Mouse (Mus musculus) thymus, postnatal 10 days (tissue): Measurements from ENCODE around the gene Pbx2.
A peak's percentile ranks its signal among the peaks of the same experiment; 100 is the strongest.

Experiments
- DNase-seq, 2 experiments: peaks; one replicate each; pipeline ENCODE4 v3.0.0; 2021; ENCODE audit warnings: low spot score in 2 of 2

Pbx2 gene

GRCm38 (mm10) chr17:34603375-34604060 lies 12.5 kb downstream of the Pbx2 start, which contains the start of gene Rnf5:
Gene Rnf5, minus strand, starts transcription at chr17:34603690.
- DNase-seq = peak; percentile 98 to 99

GRCm38 (mm10) chr17:34604061-34604508 lies 13.0 kb downstream of the Pbx2 start, which contains the start of gene Agpat1:
Gene Agpat1, plus strand, starts transcription at chr17:34604262.
- peak; percentile 99 to 100 for DNase-seq

- DNase-seq = no peak
Observed at GRCm38 (mm10) chr17:34604511-34605237, 13.6 kb downstream of the Pbx2 start.

GRCm38 (mm10) chr17:34605609-34606008 lies 14.5 kb downstream of the Pbx2 start:
- peak; percentile 94 to 95 for DNase-seq

- no peak for DNase-seq
Observed at GRCm38 (mm10) chr17:34606186-34607039, 15.3 kb downstream of the Pbx2 start.

GRCm38 (mm10) chr17:34607997-34608396 lies 16.9 kb downstream of the Pbx2 start:
- no peak for DNase-seq

- DNase-seq = no peak
Observed at GRCm38 (mm10) chr17:34611050-34611449, 20.0 kb downstream of the Pbx2 start.

- DNase-seq = no peak
Observed at GRCm38 (mm10) chr17:34613054-34613645, 22.1 kb downstream of the Pbx2 start.

GRCm38 (mm10) chr17:34613830-34614229 lies 22.8 kb downstream of the Pbx2 start:
- DNase-seq = no peak

GRCm38 (mm10) chr17:34615871-34616270 lies 24.8 kb downstream of the Pbx2 start, which contains the start of gene Egfl8:
Gene Egfl8, minus strand, starts transcription at chr17:34615971.
- DNase-seq = no peak

- peak; percentile 66 to 86 for DNase-seq
Observed at GRCm38 (mm10) chr17:34618999-34619398, 27.9 kb downstream of the Pbx2 start.

GRCm38 (mm10) chr17:34621006-34621405 lies 29.9 kb downstream of the Pbx2 start:
- no peak for DNase-seq

- no peak for DNase-seq
Observed at GRCm38 (mm10) chr17:34623161-34623560, 32.1 kb downstream of the Pbx2 start.

- no peak for DNase-seq
Observed at GRCm38 (mm10) chr17:34624981-34625380, 33.9 kb downstream of the Pbx2 start.

- no peak for DNase-seq
Observed at GRCm38 (mm10) chr17:34626062-34626772, 35.2 kb downstream of the Pbx2 start.

GRCm38 (mm10) chr17:34626773-34627092 lies 35.7 kb downstream of the Pbx2 start:
- peak; percentile 44 to 54 for DNase-seq

- DNase-seq = peak; percentile 71 to 79
Observed at GRCm38 (mm10) chr17:34627093-34627942, 36.3 kb downstream of the Pbx2 start.

- peak; percentile 60 to 68 for DNase-seq
Observed at GRCm38 (mm10) chr17:34627943-34628643, 37.0 kb downstream of the Pbx2 start, which contains the start of gene Ppt2. Gene Ppt2, minus strand, starts transcription at chr17:34628510.

- DNase-seq = peak; percentile 37 to 38
Observed at GRCm38 (mm10) chr17:34628644-34628967, 37.5 kb downstream of the Pbx2 start.
